ENCODE assay signal across 24 mouse cellular contexts in genomic region chr8:94328932-94329728, GRCm38 (mm10). TPM values are rescaled to one million over a fixed set of nuclear protein-coding genes. Genes with fewer than 3 reads are reported as not detected.
A peak's percentile ranks its signal among the peaks of the same experiment; 100 is the strongest.
DNase-seq lines count a peak whose midpoint lies in the region; ATAC-seq and TF ChIP-seq lines count a peak whose summit lies in the region.
"Had no signal": no experiment of that assay in that cellular context is flagged by ENCODE, and none has a peak within 500 bp of the region (broad histone marks: within the 10 kb centered on the region; RNA-seq: fewer than 3 reads in every experiment).

Gene Slc12a3 (plus strand): TSS chr8:94329201.

- no peak within 1 kb of the TSS for H3K4me3 ChIP-seq in midbrain, embryonic 15.5 days
- no peak within 1 kb of the TSS for H3K4me3 ChIP-seq in midbrain, postnatal 0 days (ENCODE audit: low read depth, low read length)
- no peak within 1 kb of the TSS for H3K4me3 ChIP-seq in lung, adult 2 months (replicated peaks; ENCODE audit: extremely low read depth, low read depth, low read length)
- H3K4me3 ChIP-seq: embryonic facial prominence, embryonic 10.5 days; forebrain, embryonic 12.5 days; heart, adult 2 months; heart, embryonic 15.5 days; limb, embryonic 13.5 days; liver, embryonic 15.5 days; megakaryocyte, embryonic 14.5 days had no signal

- no peak within 1 kb of the TSS for H3K27ac ChIP-seq in midbrain, embryonic 15.5 days
- no peak within 1 kb of the TSS for H3K27ac ChIP-seq in midbrain, postnatal 0 days (ENCODE audit: low read depth, low read length)
- H3K27ac ChIP-seq: embryonic facial prominence, embryonic 10.5 days; forebrain, embryonic 12.5 days; heart, adult 2 months; heart, embryonic 15.5 days; limb, embryonic 13.5 days; liver, embryonic 15.5 days; stomach, postnatal 0 days had no signal

- no peak for TF ChIP-seq CTCF in midbrain, postnatal 0 days (IDR thresholded peaks at IDR 0.05)
- TF ChIP-seq CTCF in lung, adult 2 months (IDR thresholded peaks at IDR 0.05; ENCODE audit: insufficient read depth, low read length), result no peak

- H3K4me2 ChIP-seq in midbrain, embryonic 15.5 days, result no peak within 1 kb of the TSS
- no peak within 1 kb of the TSS for H3K4me2 ChIP-seq in midbrain, postnatal 0 days (ENCODE audit: low read depth, low read length, poor library complexity, severe bottlenecking)
- H3K4me2 ChIP-seq: forebrain, embryonic 12.5 days; heart, embryonic 15.5 days; limb, embryonic 13.5 days; liver, embryonic 15.5 days had no signal

- H3K9ac ChIP-seq in midbrain, embryonic 15.5 days, result no peak within 1 kb of the TSS
- no peak within 1 kb of the TSS for H3K9ac ChIP-seq in midbrain, postnatal 0 days (replicated peaks; ENCODE audit: low read length, poor library complexity, severe bottlenecking)
- H3K9ac ChIP-seq: forebrain, embryonic 12.5 days; heart, embryonic 15.5 days; limb, embryonic 13.5 days; liver, embryonic 15.5 days had no signal

- no peak for DNase-seq in midbrain, postnatal 0 days (ENCODE audit: low spot score)
- DNase-seq in kidney, adult 9 months, result peak; percentile 64
- peak; percentile 56 to 63 for DNase-seq in kidney, postnatal 36 days
- DNase-seq in MN1 (ENCODE audit: low spot score), result no peak
- no peak for DNase-seq in lung, adult 2 months
- DNase-seq in heart, postnatal 36 days, result no peak
- DNase-seq: adrenal gland, postnatal 14 days; cerebellum, adult 18-20 months; gastrocnemius, postnatal 10 days; heart, adult 2 months; layer of hippocampus, postnatal 36 days; lung, postnatal 10 days; midbrain, embryonic 14.5 days; right cerebral cortex, postnatal 4 days had no signal

- H3K4me1 ChIP-seq in midbrain, embryonic 15.5 days, result no peaks in the 10 kb centered on the region
- no peaks in the 10 kb centered on the region for H3K4me1 ChIP-seq in midbrain, postnatal 0 days (ENCODE audit: insufficient read depth, low read length)
- no peaks in the 10 kb centered on the region for H3K4me1 ChIP-seq in lung, adult 2 months (ENCODE audit: control insufficient read depth, insufficient read depth, low read length)
- H3K4me1 ChIP-seq: forebrain, embryonic 12.5 days; limb, embryonic 13.5 days; liver, embryonic 15.5 days had no signal

- 83% methylated on average over 21 of the region's 21 CpGs for WGBS in midbrain, embryonic 15.5 days
- 82% methylated on average over 21 of the region's 21 CpGs for WGBS in midbrain, postnatal 0 days
- 81% methylated on average over 21 of the region's 21 CpGs for WGBS in lung, adult 2 months

- 0 out of 2 replicates have a peak, but pooled peaks have one; percentile 30 for ATAC-seq in midbrain, embryonic 15.5 days (replicated peaks)
- no peak for ATAC-seq in midbrain, postnatal 0 days (ENCODE audit: low FRiP score)
- ATAC-seq: inflammation-experienced regulatory T-cells, adult 6 months had no signal

- no peaks in the 10 kb centered on the region for H3K9me3 ChIP-seq in midbrain, embryonic 15.5 days
- no peaks in the 10 kb centered on the region for H3K9me3 ChIP-seq in midbrain, postnatal 0 days (ENCODE audit: low read length)
- H3K9me3 ChIP-seq: embryonic facial prominence, embryonic 10.5 days; forebrain, embryonic 12.5 days; heart, embryonic 15.5 days; limb, embryonic 13.5 days; liver, embryonic 15.5 days; megakaryocyte, embryonic 14.5 days had no signal

- no peaks in the 10 kb centered on the region for H3K36me3 ChIP-seq in midbrain, embryonic 15.5 days (replicated peaks)
- no peaks in the 10 kb centered on the region; the same call in 1 of the 2 replicates for H3K36me3 ChIP-seq in midbrain, postnatal 0 days (ENCODE audit: insufficient read depth, low read length)
- H3K36me3 ChIP-seq: embryonic facial prominence, embryonic 10.5 days; forebrain, embryonic 12.5 days; heart, embryonic 15.5 days; limb, embryonic 13.5 days; liver, embryonic 15.5 days had no signal

- no peak for TF ChIP-seq POLR2A in lung, adult 2 months (IDR thresholded peaks at IDR 0.05; ENCODE audit: borderline replicate concordance, extremely low read depth, low read depth, low read length)

- intact Hi-C loops in heart, postnatal 36 days (cut with DNase I), result no loop called here

- no peaks in the 10 kb centered on the region for H3K27me3 ChIP-seq in midbrain, embryonic 15.5 days (replicated peaks)
- H3K27me3 ChIP-seq in midbrain, postnatal 0 days (ENCODE audit: insufficient read depth, low read length), result no peaks in the 10 kb centered on the region
- H3K27me3 ChIP-seq: liver, embryonic 15.5 days had no signal

RNA-seq across cellular contexts. Expression of gene Slc12a3, which starts in this region (rescaled TPM):
- polyA plus RNA-seq in midbrain, embryonic 15.5 days (2015; fragmentation: Nextera tagmentation; extraction: Ambion mirVana), result 0.05 and 0.06 TPM in 2 replicates
- total RNA-seq in midbrain, postnatal 0 days (2014; rRNA removed), result not detected in 2 replicates
- 0.05 and 0.17 TPM in 2 replicates for polyA plus RNA-seq in midbrain, postnatal 0 days (2015; fragmentation: Nextera tagmentation; extraction: Ambion mirVana)
- polyA plus RNA-seq in lung, adult 2 months (2012; rRNA removed), result 0.27 and 0.29 TPM in 2 replicates
- under 1 TPM; 0.33 to 0.38 TPM for total RNA-seq in heart, postnatal 36 days (2021)
- total RNA-seq: gastrocnemius, postnatal 10 days; hematopoietic stem cell, adult 5-6 weeks had no signal
- polyA plus RNA-seq: embryonic facial prominence, embryonic 10.5 days; forebrain, embryonic 12.5 days; limb, embryonic 13.5 days had no signal

Comparison
In these comparisons a context has a peak if more than half of its experiments do, and no peak if none do; other contexts are left out.
1. Peak in ATAC-seq in midbrain, embryonic 15.5 days; RNA of the gene not detected or under 1 TPM.
2. DNase-seq: peak in kidney, adult 9 months (single experiment) and kidney, postnatal 36 days (2 of 2); none in midbrain, postnatal 0 days (single experiment), MN1 (single experiment), lung, adult 2 months (single experiment) and heart, postnatal 36 days (0 of 2).